Mouse (Mus musculus) E14TG2a.4 (cell line): ENCODE measurements around the gene Wfdc13.

Experiments
- CTCF ChIP-seq: conservative IDR thresholded peaks from 2 replicates; pipeline ENCODE4 v1.5.1; 2014; ENCODE audit warnings: low read length
- NANOG ChIP-seq: IDR thresholded peaks from 2 replicates; pipeline ENCODE4 v1.6.1; 2014; ENCODE audit warnings: borderline replicate concordance, low read length, mixed read lengths

GRCm38 (mm10) chr2:164679906-164680305 is 5.0 kb upstream of the Wfdc13 start:
- no peak for TF ChIP-seq CTCF
- no peak for TF ChIP-seq NANOG
